Mouse (Mus musculus): ENCODE results near the gene Trit1.

Trit1 gene

GRCm38 (mm10) chr4:123053179-123053578, 36.8 kb downstream of the Trit1 start:
- no peak for DNase-seq

- DNase-seq, result no peak
These were observed 37.9 kb downstream of the Trit1 start for GRCm38 (mm10) chr4:123054172-123054790.

GRCm38 (mm10) chr4:123056560-123057109, 40.2 kb downstream of the Trit1 start:
- no peak for DNase-seq

- no peak for DNase-seq
These were observed 41.6 kb downstream of the Trit1 start for GRCm38 (mm10) chr4:123057957-123058356.

- no peak for DNase-seq
These were observed 45.3 kb downstream of the Trit1 start for GRCm38 (mm10) chr4:123061744-123062143.

GRCm38 (mm10) chr4:123068646-123069045, 52.2 kb downstream of the Trit1 start:
- no peak for DNase-seq

GRCm38 (mm10) chr4:123071266-123071966, 55.0 kb downstream of the Trit1 start:
- peak; percentile 32 to 52 for DNase-seq

GRCm38 (mm10) chr4:123076928-123077327, 60.5 kb downstream of the Trit1 start:
- DNase-seq, result no peak

- no peak for DNase-seq
These were observed 61.8 kb downstream of the Trit1 start for GRCm38 (mm10) chr4:123078231-123078630.

- DNase-seq, result no peak
These were observed 64.4 kb downstream of the Trit1 start for GRCm38 (mm10) chr4:123080791-123081190.

- peak; percentile 43 to 69 for DNase-seq
These were observed 66.1 kb downstream of the Trit1 start for GRCm38 (mm10) chr4:123082283-123083163.

GRCm38 (mm10) chr4:123083323-123083902, 67.0 kb downstream of the Trit1 start:
- DNase-seq, result no peak

- no peak for DNase-seq
These were observed 68.9 kb downstream of the Trit1 start for GRCm38 (mm10) chr4:123085290-123085689.

GRCm38 (mm10) chr4:123086381-123086780, 70.0 kb downstream of the Trit1 start:
- no peak for DNase-seq

GRCm38 (mm10) chr4:123092621-123093020, 76.2 kb downstream of the Trit1 start:
- no peak for DNase-seq

GRCm38 (mm10) chr4:123093064-123093776, 76.8 kb downstream of the Trit1 start:
- DNase-seq, result no peak

- DNase-seq, result no peak
These were observed 77.5 kb downstream of the Trit1 start for GRCm38 (mm10) chr4:123093869-123094268.

Data from spleen, adult 18-20 months (tissue).